Mouse (Mus musculus) forebrain, embryonic 14.5 days (tissue): ENCODE measurements around the gene Lpcat4. TPM values are rescaled to one million over a fixed set of nuclear protein-coding genes. Genes with fewer than 3 reads are reported as not detected.
"Not testable (repeated sequence)": the region's sequence is repeated elsewhere in the genome, so short reads cannot be mapped to it uniquely, and the experiment has no call there.

ENCODE experiments used
- ATAC-seq: fragments of 200-750 bp; cut with Nextera tagmentation; 2 replicates; pipeline ENCODE4 v1.8.0; 2017; ENCODE audit warnings: mild to moderate bottlenecking, moderate library complexity
- DNase-seq: peaks from one replicate; pipeline ENCODE4 v3.0.0-alpha.2; 2015; ENCODE audit warnings: low spot score
- H3K27ac ChIP-seq: fragments of 300-500 bp; sonication (generic); 2 replicates; pipeline ENCODE4 v1.5.1; 2014; ENCODE audit warnings: low read depth, mild to moderate bottlenecking, control low read depth, low read length, moderate library complexity
- H3K27me3 ChIP-seq: fragments of 300-500 bp; sonication (generic); replicated peaks from 2 replicates; pipeline ENCODE4 v1.6.1; 2014; ENCODE audit warnings: low read length, control low read depth, mixed read lengths; ENCODE audit not compliant: control insufficient read depth, insufficient read depth
- H3K36me3 ChIP-seq: fragments of 300-500 bp; sonication (generic); 2 replicates; pipeline ENCODE4 v1.6.1; 2014; ENCODE audit warnings: low read length, control low read depth; ENCODE audit not compliant: control insufficient read depth, insufficient read depth
- H3K4me1 ChIP-seq: fragments of 300-500 bp; sonication (generic); 2 replicates; pipeline ENCODE4 v1.6.1; 2014; ENCODE audit warnings: antibody characterized with exemption, low read length, control low read depth; ENCODE audit not compliant: control insufficient read depth, insufficient read depth
- H3K4me2 ChIP-seq: fragments of 300-500 bp; sonication (generic); 2 replicates; pipeline ENCODE4 v1.6.1; 2014; ENCODE audit warnings: mild to moderate bottlenecking, control low read depth, low read length
- H3K4me3 ChIP-seq: fragments of 300-500 bp; sonication (generic); 2 replicates; pipeline ENCODE4 v1.5.1; 2014; ENCODE audit warnings: low read depth, low read length, control low read depth
- H3K9ac ChIP-seq: fragments of 300-500 bp; sonication (generic); 2 replicates; pipeline ENCODE4 v1.6.1; 2014; ENCODE audit warnings: mild to moderate bottlenecking, low read length, control low read depth, moderate library complexity
- H3K9me3 ChIP-seq: fragments of 300-500 bp; sonication (generic); replicated peaks from 2 replicates; pipeline ENCODE4 v1.6.1; 2016; ENCODE audit warnings: low read length, control low read depth, mixed read lengths; ENCODE audit not compliant: control insufficient read depth
- WGBS: fragments of 180-500 bp; shearing (Covaris S2); extraction: QIAGEN DNeasy Blood & Tissue Kit; methylation state at CpG from one replicate; pipeline ENCODE4 v1.1.7; 2014; 5-methylcytosine and 5-hydroxymethylcytosine counted together
- polyA plus RNA-seq: library from polyadenylated mRNA; unstranded; fragments of >200 nt; fragmentation: Nextera tagmentation; extraction: Ambion mirVana; gene quantifications from 2 replicates; pipeline ENCODE4 v1.2.1, GENCODE M21; 2014

Gene Lpcat4
- polyA plus RNA-seq, 1 experiment from 2014 or later: 8.1 TPM

DNA sequence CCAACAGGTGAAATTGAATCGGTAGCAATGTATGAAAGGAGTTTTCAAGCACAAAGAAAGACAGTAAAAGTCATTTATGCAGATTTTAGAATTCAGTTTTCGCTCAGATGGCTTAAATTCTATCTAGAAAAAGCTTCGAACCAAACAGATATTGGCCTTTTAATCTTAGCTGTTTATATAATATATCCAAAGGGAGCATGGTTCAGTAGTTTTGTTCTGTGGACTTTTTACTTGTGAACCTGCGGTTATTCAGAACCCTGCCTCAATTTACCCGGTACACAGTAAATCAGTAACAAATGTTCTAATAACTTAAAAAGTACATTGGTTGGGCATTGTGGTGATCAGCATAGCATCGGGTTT lies 45.7 kb downstream of the Lpcat4 start:
- DNase-seq: no peak
- H3K36me3 ChIP-seq: no peaks in the 10 kb centered on the region
- 53% methylated on average over 6 of the region's 6 CpGs for WGBS
- H3K4me1 ChIP-seq: peaks cover 6% of the 10 kb centered on the region; the same call in 1 of the 2 replicates
- no peak overlapping the region for H3K27ac ChIP-seq
- no peaks in the 10 kb centered on the region for H3K27me3 ChIP-seq
- H3K9me3 ChIP-seq: no peaks in the 10 kb centered on the region
- peak overlapping the region; percentile 69; the same call in 1 of the 2 replicates for H3K9ac ChIP-seq
- H3K4me3 ChIP-seq: peak overlapping the region; percentile 36; the same call in 1 of the 2 replicates
- no peak for ATAC-seq
- H3K4me2 ChIP-seq: peak overlapping the region; percentile 87

DNA sequence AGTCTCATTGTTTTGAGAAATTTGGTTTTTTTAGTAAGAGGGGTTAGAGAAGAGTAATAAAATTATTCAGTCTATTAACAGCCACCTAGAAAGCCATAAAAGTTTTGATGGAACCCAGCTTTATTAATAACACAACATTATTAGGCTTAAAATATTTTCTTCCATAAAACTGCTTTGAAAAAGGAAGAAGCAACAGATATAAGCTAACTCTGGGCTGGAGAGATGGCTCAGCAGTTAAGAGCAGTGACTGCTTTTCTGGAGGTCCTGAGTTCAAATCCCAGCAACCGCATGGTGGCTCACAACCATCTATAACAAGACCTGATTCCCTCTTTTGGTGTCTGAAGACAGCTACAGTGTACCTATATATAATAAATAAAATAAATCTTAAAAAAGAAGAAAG lies 46.8 kb downstream of the Lpcat4 start:
- 100% methylated on average over 1 of the region's 1 CpGs for WGBS
- not testable (repeated sequence) for H3K4me1 ChIP-seq, H3K4me2 ChIP-seq

DNA sequence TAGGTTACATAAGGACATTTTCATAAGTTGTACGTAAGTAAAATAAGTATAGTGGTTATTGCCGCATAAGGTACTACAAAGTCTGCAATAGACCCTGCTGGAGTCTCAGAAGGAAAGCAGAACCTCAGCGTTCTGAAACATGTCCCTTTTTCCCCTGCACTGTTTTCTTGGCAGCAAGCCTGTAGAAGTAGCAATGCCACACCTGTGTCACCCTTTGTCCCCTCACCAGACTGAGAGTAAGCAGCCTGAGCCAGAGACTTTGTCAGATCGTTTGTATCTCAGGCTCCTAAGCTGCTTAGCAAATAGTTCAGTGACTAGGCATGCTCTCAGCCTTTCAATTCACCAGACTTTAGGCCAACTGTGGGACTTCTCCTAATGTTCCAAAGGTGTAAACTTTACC lies 47.8 kb downstream of the Lpcat4 start:
- 57% methylated on average over 4 of the region's 4 CpGs for WGBS
- no peaks in the 10 kb centered on the region for H3K36me3 ChIP-seq
- H3K4me2 ChIP-seq: no peak overlapping the region
- H3K27ac ChIP-seq: no peak overlapping the region
- H3K27me3 ChIP-seq: no peaks in the 10 kb centered on the region
- H3K4me1 ChIP-seq: peaks cover 6% of the 10 kb centered on the region; the same call in 1 of the 2 replicates
- H3K9ac ChIP-seq: no peak overlapping the region
- DNase-seq (no peak), ATAC-seq (no peak)
- H3K4me3 ChIP-seq: no peak overlapping the region
- no peaks in the 10 kb centered on the region for H3K9me3 ChIP-seq

More for the DNA sequence above, 46.8 kb downstream of the Lpcat4 start:
- H3K9me3 ChIP-seq, H3K36me3 ChIP-seq, H3K4me3 ChIP-seq, H3K27ac ChIP-seq, H3K9ac ChIP-seq, DNase-seq, H3K27me3 ChIP-seq, ATAC-seq: not testable (repeated sequence)

DNA sequence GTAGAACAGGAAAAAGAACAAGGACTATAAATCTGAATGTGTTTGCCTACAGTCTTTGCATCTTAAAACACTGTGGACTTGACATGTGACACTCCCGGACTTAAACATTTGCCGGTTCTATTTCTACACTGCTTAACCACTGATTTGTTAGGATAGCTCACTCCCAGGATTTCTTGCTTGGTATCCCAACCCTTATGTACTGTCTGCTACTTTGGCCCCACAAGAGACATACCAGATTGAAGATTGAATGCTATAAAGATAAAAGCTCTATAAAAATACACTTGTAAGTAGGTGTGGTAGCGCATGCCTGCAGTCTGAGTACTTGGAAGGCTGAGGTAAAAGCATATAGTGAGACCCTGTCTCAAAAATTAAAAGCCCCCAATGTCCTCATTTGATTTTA lies 50.2 kb downstream of the Lpcat4 start:
- Histone ChIP-seq H3K27me3 (no peaks in the 10 kb centered on the region), H3K4me2 (no peak overlapping the region), H3K4me3 (no peak overlapping the region), H3K4me1 (0 out of 2 replicates have a peak, but pooled peaks cover 3% of the 10 kb centered on the region), H3K9ac (no peak overlapping the region), H3K9me3 (no peaks in the 10 kb centered on the region), H3K27ac (no peak overlapping the region), H3K36me3 (no peaks in the 10 kb centered on the region)
- DNase-seq: no peak
- 93% methylated on average over 3 of the region's 3 CpGs for WGBS
- no peak for ATAC-seq

DNA sequence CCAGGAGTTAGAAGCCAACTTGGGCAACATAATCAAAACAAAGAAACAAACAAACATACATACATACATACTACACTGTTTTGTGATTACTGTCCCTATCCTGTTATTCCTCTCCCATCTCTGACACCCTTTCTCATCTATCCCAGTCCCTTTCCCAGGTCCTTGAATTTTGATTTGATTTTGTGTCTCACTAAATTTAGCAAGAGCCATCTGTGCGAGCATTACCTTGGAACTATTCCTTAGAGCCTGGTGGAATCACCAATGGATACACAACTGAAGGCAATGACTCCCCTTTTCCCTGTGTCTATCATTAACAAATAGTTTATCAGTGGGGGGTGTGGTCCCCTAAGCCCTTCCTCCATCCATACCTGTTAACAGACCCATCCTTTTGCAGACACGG lies 53.6 kb downstream of the Lpcat4 start:
- ATAC-seq: no peak
- WGBS: 90% methylated on average over 2 of the region's 2 CpGs
- no peak for DNase-seq

DNA sequence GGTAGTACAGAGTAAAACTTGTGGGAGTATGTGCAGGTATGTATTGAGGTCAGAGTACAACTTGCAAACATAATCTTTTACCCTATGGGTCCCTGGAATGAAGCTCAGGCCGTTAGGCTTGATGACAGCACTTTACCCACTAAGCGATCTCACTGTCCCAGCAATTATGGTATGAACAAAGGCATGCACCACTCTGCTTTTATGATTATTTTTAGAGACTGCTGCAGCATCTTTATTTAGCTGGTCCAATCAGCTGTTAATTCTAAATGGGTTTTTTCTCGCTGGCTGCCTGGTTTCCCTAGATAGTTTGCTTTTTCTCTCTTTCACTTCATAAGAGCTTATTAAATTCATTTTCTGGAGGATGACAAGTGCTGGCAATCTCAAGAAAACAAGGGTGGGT lies 56.9 kb downstream of the Lpcat4 start:
- H3K9ac ChIP-seq: no peak overlapping the region
- WGBS: 72% methylated on average over 3 of the region's 3 CpGs
- H3K4me3 ChIP-seq: no peak overlapping the region
- H3K27ac ChIP-seq: no peak overlapping the region
- no peak overlapping the region for H3K4me2 ChIP-seq
- H3K36me3 ChIP-seq: no peaks in the 10 kb centered on the region
- ATAC-seq (no peak), DNase-seq (no peak)
- H3K9me3 ChIP-seq: no peaks in the 10 kb centered on the region
- H3K27me3 ChIP-seq: no peaks in the 10 kb centered on the region
- no peaks in the 10 kb centered on the region for H3K4me1 ChIP-seq

More for the DNA sequence above, 53.6 kb downstream of the Lpcat4 start:
- Histone ChIP-seq H3K4me2 (no peak overlapping the region), H3K27ac (no peak overlapping the region), H3K27me3 (no peaks in the 10 kb centered on the region), H3K9me3 (no peaks in the 10 kb centered on the region), H3K4me3 (no peak overlapping the region), H3K9ac (no peak overlapping the region), H3K4me1 (no peaks in the 10 kb centered on the region), H3K36me3 (no peaks in the 10 kb centered on the region)

Other genes with a start within 250 kb of the Lpcat4 start
- not detected in 2 replicates for gene Olfr1309, start 249.2 kb upstream of the Lpcat4 start, polyA plus RNA-seq
- not detected in 2 replicates for gene Olfr1310, start 226.8 kb upstream of the Lpcat4 start, polyA plus RNA-seq
- not detected in 2 replicates for gene Olfr1311, start 215.1 kb upstream of the Lpcat4 start, polyA plus RNA-seq
- gene Olfr1312, start 189.2 kb upstream of the Lpcat4 start, polyA plus RNA-seq: not detected in 2 replicates
- gene Olfr1313, start 161.6 kb upstream of the Lpcat4 start, polyA plus RNA-seq: not detected in 2 replicates
- gene Olfr1314, start 142.7 kb upstream of the Lpcat4 start, polyA plus RNA-seq: not detected in 2 replicates
- not detected in 2 replicates for gene Olfr1315-ps1, start 124.0 kb upstream of the Lpcat4 start, polyA plus RNA-seq
- gene Olfr1316, start 104.5 kb upstream of the Lpcat4 start, polyA plus RNA-seq: not detected in 2 replicates
- not detected in 2 replicates for gene Olfr1317, start 99.1 kb upstream of the Lpcat4 start, polyA plus RNA-seq
- not detected in 2 replicates for gene Olfr1318, start 85.3 kb upstream of the Lpcat4 start, polyA plus RNA-seq
- gene Nutm1, start 19.8 kb downstream of the Lpcat4 start, polyA plus RNA-seq: not detected in 2 replicates
- 170 and 190 TPM in 2 replicates for gene Nop10, start 22.5 kb downstream of the Lpcat4 start, polyA plus RNA-seq
- 15.0 and 16.5 TPM in 2 replicates for gene Slc12a6, start 26.4 kb downstream of the Lpcat4 start, polyA plus RNA-seq
- gene Gm21985, start 26.8 kb downstream of the Lpcat4 start, polyA plus RNA-seq: not detected in 2 replicates
- gene Emc4, start 128.6 kb downstream of the Lpcat4 start, polyA plus RNA-seq: 165 and 170 TPM in 2 replicates
- gene Katnbl1, start 139.7 kb downstream of the Lpcat4 start, polyA plus RNA-seq: 48.4 and 54.5 TPM in 2 replicates
- gene Emc7, start 215.5 kb downstream of the Lpcat4 start, polyA plus RNA-seq: 15.2 and 15.3 TPM in 2 replicates
- gene Chrm5, start 241.3 kb downstream of the Lpcat4 start, polyA plus RNA-seq: 0.42 and 0.49 TPM in 2 replicates